Mouse (Mus musculus) urinary bladder, postnatal 14 days (tissue): ENCODE measurements around the gene Olfr851.

Source experiments
- DNase-seq: peaks from one replicate; pipeline ENCODE4 v3.0.0; 2021; ENCODE audit warnings: low spot score

Olfr851 gene

GRCm38 (mm10) chr9:19492995-19493394, at the start of gene Olfr851:
Olfr851 (plus strand) TSS chr9:19493295.
- DNase-seq: no peak

GRCm38 (mm10) chr9:19478148-19478547, 14.9 kb upstream of the Olfr851 start, which contains the start of gene Olfr850:
Olfr850 (minus strand) TSS chr9:19478248.
- DNase-seq: no peak

DNA sequence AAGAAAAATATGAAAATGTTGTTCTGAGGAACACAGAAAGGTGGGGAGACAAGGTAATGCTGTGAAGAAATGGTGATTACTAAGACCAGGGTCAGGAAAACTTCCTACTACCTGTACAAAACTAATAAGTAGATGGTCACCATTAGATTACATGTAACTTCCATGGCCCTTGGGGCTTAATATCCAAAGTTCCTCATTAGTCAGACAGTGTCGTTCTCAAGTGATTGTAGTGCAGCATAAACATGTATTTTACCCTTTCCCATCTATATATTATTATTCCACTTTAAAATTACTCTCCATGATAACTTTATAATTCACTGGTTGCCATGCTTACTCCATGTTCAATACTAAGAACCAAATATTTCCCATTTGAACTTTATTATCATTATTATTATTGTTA, 47.9 kb downstream of the Olfr851 start, which contains the start of gene Olfr853:
Olfr853 (minus strand) TSS at position 101 of the 400 bp plus-strand sequence.
- no peak for DNase-seq
